Mouse (Mus musculus) limb, embryonic 14.5 days (tissue): ENCODE measurements around the gene Fsd2. TPM values are rescaled to one million over a fixed set of nuclear protein-coding genes. Genes with fewer than 3 reads are reported as not detected.

Experiments used
- ATAC-seq: fragments of 200-750 bp; cut with Nextera tagmentation; 2 replicates; pipeline ENCODE4 v1.8.0; 2017; ENCODE audit warnings: low read depth, moderate number of reproducible peaks, moderate TSS enrichment; ENCODE audit not compliant: low FRiP score
- DNase-seq: peaks from one replicate; pipeline ENCODE4 v3.0.0-alpha.2; 2015; ENCODE audit warnings: low spot score
- H3K27ac ChIP-seq: fragments of 300-500 bp; sonication (generic); replicated peaks from 2 replicates; pipeline ENCODE4 v1.5.1; 2014; ENCODE audit warnings: low read depth, mild to moderate bottlenecking, low read length, moderate library complexity, mixed read lengths
- H3K27me3 ChIP-seq: fragments of 300-500 bp; sonication (generic); 2 replicates; pipeline ENCODE4 v1.6.1; 2014; ENCODE audit warnings: low read length, mixed read lengths; ENCODE audit not compliant: control insufficient read depth, insufficient read depth
- H3K36me3 ChIP-seq: fragments of 300-500 bp; sonication (generic); 2 replicates; pipeline ENCODE4 v1.6.1; 2014; ENCODE audit warnings: mild to moderate bottlenecking, low read length, moderate library complexity, mixed read lengths; ENCODE audit not compliant: control insufficient read depth, insufficient read depth
- H3K4me1 ChIP-seq: fragments of 300-500 bp; sonication (generic); 2 replicates; pipeline ENCODE4 v1.6.1; 2014; ENCODE audit warnings: antibody characterized with exemption, low read length, mixed read lengths; ENCODE audit not compliant: control insufficient read depth, insufficient read depth
- H3K4me2 ChIP-seq: fragments of 300-500 bp; sonication (generic); replicated peaks from 2 replicates; pipeline ENCODE4 v1.6.1; 2014; ENCODE audit warnings: low read depth, mild to moderate bottlenecking, low read length, moderate library complexity; ENCODE audit not compliant: severe bottlenecking
- H3K4me3 ChIP-seq: fragments of 300-500 bp; sonication (generic); replicated peaks from 2 replicates; pipeline ENCODE4 v1.5.1; 2014; ENCODE audit warnings: low read length
- H3K9ac ChIP-seq: fragments of 300-500 bp; sonication (generic); 2 replicates; pipeline ENCODE4 v1.6.1; 2014; ENCODE audit warnings: mild to moderate bottlenecking, low read depth, low read length, moderate library complexity; ENCODE audit not compliant: severe bottlenecking
- H3K9me3 ChIP-seq: fragments of 300-500 bp; sonication (generic); 2 replicates; pipeline ENCODE4 v1.6.1; 2016; ENCODE audit warnings: low read length; ENCODE audit not compliant: control insufficient read depth
- POLR2A ChIP-seq: fragments of 200-500 bp; IDR thresholded peaks from 2 replicates; pipeline ENCODE4 v1.8.0; 2012; ENCODE audit warnings: inconsistent platforms, mild to moderate bottlenecking, moderate library complexity, borderline replicate concordance; ENCODE audit not compliant: insufficient read depth, insufficient read length; ENCODE audit errors: extremely low read depth
- WGBS: fragments of 180-500 bp; shearing (Covaris S2); extraction: QIAGEN DNeasy Blood & Tissue Kit; methylation state at CpG from one replicate; pipeline ENCODE4 v1.1.7; 2014; 5-methylcytosine and 5-hydroxymethylcytosine counted together
- microRNA counts: library from miRNA; unstranded; fragments of <30 nt; microRNA quantifications from one replicate; lab custom pipeline; 2016
- polyA plus RNA-seq, 2 experiments: library from polyadenylated mRNA; depleted of rRNA in 1 of 2; stranded (reverse) in 1 of 2; unstranded in 1 of 2; fragments of >200 nt; fragmentation: Nextera tagmentation in 1 of 2; extraction: Ambion mirVana in 1 of 2; gene quantifications; 2 replicates each; pipeline versions ENCODE4 v1.2.1 to v1.2.3; 2012 to 2014

The Fsd2 gene
- polyA plus RNA-seq, 2 experiments = 0.78 to 1.3 TPM

GRCm38 (mm10) chr7:81492628-81493027 lies 74.1 kb downstream of the Fsd2 start:
- Histone ChIP-seq H3K9ac (no peak overlapping the region), H3K4me3 (no peak overlapping the region), H3K4me2 (no peak overlapping the region), H3K27me3 (peaks cover 24% of the 10 kb centered on the region), H3K9me3 (no peaks in the 10 kb centered on the region), H3K4me1 (0 out of 2 replicates have a peak, but pooled peaks cover 6% of the 10 kb centered on the region), H3K27ac (no peak overlapping the region), H3K36me3 (no peaks in the 10 kb centered on the region)
- ATAC-seq (no peak), DNase-seq (no peak)
- WGBS = 44% methylated on average over 9 of the region's 9 CpGs
- TF ChIP-seq POLR2A = no peak

GRCm38 (mm10) chr7:81489649-81490048 lies 77.1 kb downstream of the Fsd2 start:
- ATAC-seq = no peak
- WGBS = 16% methylated on average over 9 of the region's 9 CpGs
- no peak for DNase-seq

More at GRCm38 (mm10) chr7:81489649-81490048, 77.1 kb downstream of the Fsd2 start:
- no peak for TF ChIP-seq POLR2A
- H3K9me3 ChIP-seq = no peaks in the 10 kb centered on the region
- no peaks in the 10 kb centered on the region for H3K36me3 ChIP-seq
- H3K4me1 ChIP-seq = 0 out of 2 replicates have a peak, but pooled peaks cover 6% of the 10 kb centered on the region
- H3K4me3 ChIP-seq = no peak overlapping the region
- H3K4me2 ChIP-seq = no peak overlapping the region
- peaks cover 24% of the 10 kb centered on the region for H3K27me3 ChIP-seq
- no peak overlapping the region for H3K9ac ChIP-seq
- no peak overlapping the region for H3K27ac ChIP-seq

MicroRNAs within 50 kb of the gene (microRNA counts, 519-probe panel; counts per million panel counts)
- not detected for microRNA mmu-miR-1839-3p (lab: Ali Mortazavi, UCI)
- 2,859 counts per million, percentile 52 among the panel's probes with 10 or more counts for microRNA mmu-miR-1839-5p (lab: Ali Mortazavi, UCI)

Other genes starting within 250 kb of the Fsd2 start
- gene Rps17, start 221.7 kb downstream of the Fsd2 start, polyA plus RNA-seq (2012; rRNA removed) = 1,944 and 2,727 TPM in 2 replicates
- gene Rps17, start 221.7 kb downstream of the Fsd2 start, polyA plus RNA-seq (2014; fragmentation: Nextera tagmentation; extraction: Ambion mirVana) = 1,353 and 1,439 TPM in 2 replicates
- 1.00 and 1.1 TPM in 2 replicates for gene Cpeb1, start 111.5 kb downstream of the Fsd2 start, polyA plus RNA-seq (2012; rRNA removed)
- gene Cpeb1, start 111.5 kb downstream of the Fsd2 start, polyA plus RNA-seq (2014; fragmentation: Nextera tagmentation; extraction: Ambion mirVana) = 0.10 and 0.77 TPM in 2 replicates
- gene Ap3b2, start 73.0 kb downstream of the Fsd2 start, polyA plus RNA-seq (2012; rRNA removed) = 0.33 and 0.54 TPM in 2 replicates
- 0.23 TPM in 1 of 2 replicates, not detected in the other for gene Ap3b2, start 73.0 kb downstream of the Fsd2 start, polyA plus RNA-seq (2014; fragmentation: Nextera tagmentation; extraction: Ambion mirVana)
- not detected in 2 replicates for gene BC048679, start 68.7 kb downstream of the Fsd2 start, polyA plus RNA-seq (2012; rRNA removed)
- not detected in 2 replicates for gene BC048679, start 68.7 kb downstream of the Fsd2 start, polyA plus RNA-seq (2014; fragmentation: Nextera tagmentation; extraction: Ambion mirVana)
- gene Whamm, start 4.3 kb upstream of the Fsd2 start, polyA plus RNA-seq (2012; rRNA removed) = 10.4 and 11.0 TPM in 2 replicates
- gene Whamm, start 4.3 kb upstream of the Fsd2 start, polyA plus RNA-seq (2014; fragmentation: Nextera tagmentation; extraction: Ambion mirVana) = 5.4 and 7.5 TPM in 2 replicates
- gene Homer2, start 140.6 kb upstream of the Fsd2 start, polyA plus RNA-seq (2012; rRNA removed) = 15.3 and 15.5 TPM in 2 replicates
- 25.8 and 29.6 TPM in 2 replicates for gene Homer2, start 140.6 kb upstream of the Fsd2 start, polyA plus RNA-seq (2014; fragmentation: Nextera tagmentation; extraction: Ambion mirVana)
- 38.8 and 46.8 TPM in 2 replicates for gene Ramac, start 196.0 kb upstream of the Fsd2 start, polyA plus RNA-seq (2012; rRNA removed)
- 103 TPM in 2 replicates for gene Ramac, start 196.0 kb upstream of the Fsd2 start, polyA plus RNA-seq (2014; fragmentation: Nextera tagmentation; extraction: Ambion mirVana)
- 41.3 and 52.9 TPM in 2 replicates for gene 3110040N11Rik, start 222.5 kb upstream of the Fsd2 start, polyA plus RNA-seq (2012; rRNA removed)
- gene 3110040N11Rik, start 222.5 kb upstream of the Fsd2 start, polyA plus RNA-seq (2014; fragmentation: Nextera tagmentation; extraction: Ambion mirVana) = 54.7 and 63.5 TPM in 2 replicates